Mouse (Mus musculus): ENCODE measurements at regions not wholly inside any gene's neighbourhood (a gene's known extent, or its start where the extent isn't known, plus 50 kb on each side); places are given as distances from the start of the nearest gene placed in this dataset.

GRCm38 (mm10) chr5:75828332-75828731 is 149.9 kb downstream of the Kdr start:
- DNase-seq (ENCODE audit: low read depth, low spot score), result no peak

- no peak for DNase-seq (ENCODE audit: low read depth, low spot score)
Observed at GRCm38 (mm10) chr5:75826283-75827098, 151.8 kb downstream of the Kdr start.

- no peak for DNase-seq (ENCODE audit: low read depth, low spot score)
Observed at GRCm38 (mm10) chr5:75825576-75825975, 152.7 kb downstream of the Kdr start.

- no peak for DNase-seq (ENCODE audit: low read depth, low spot score)
Observed at GRCm38 (mm10) chr5:75824660-75825059, 153.6 kb downstream of the Kdr start.

GRCm38 (mm10) chr5:75823646-75824045 is 154.6 kb downstream of the Kdr start:
- DNase-seq (ENCODE audit: low read depth, low spot score), result no peak

- DNase-seq (ENCODE audit: low read depth, low spot score), result no peak
Observed at GRCm38 (mm10) chr5:75817396-75817795, 160.9 kb downstream of the Kdr start.

GRCm38 (mm10) chr5:75814393-75814984 is 163.8 kb downstream of the Kdr start:
- DNase-seq (ENCODE audit: low read depth, low spot score), result no peak

- DNase-seq (ENCODE audit: low read depth, low spot score), result no peak
Observed at GRCm38 (mm10) chr5:75812686-75813085, 165.6 kb downstream of the Kdr start.

GRCm38 (mm10) chr5:75808551-75809332 is 169.5 kb downstream of the Kdr start:
- no peak for DNase-seq (ENCODE audit: low read depth, low spot score)

- no peak for DNase-seq (ENCODE audit: low read depth, low spot score)
Observed at GRCm38 (mm10) chr5:75805011-75805410, 173.2 kb downstream of the Kdr start.

- no peak for DNase-seq (ENCODE audit: low read depth, low spot score)
Observed at GRCm38 (mm10) chr5:75804340-75804739, 173.9 kb downstream of the Kdr start.

GRCm38 (mm10) chr5:75803012-75803411 is 175.2 kb downstream of the Kdr start:
- DNase-seq (ENCODE audit: low read depth, low spot score), result no peak

- DNase-seq (ENCODE audit: low read depth, low spot score), result no peak
Observed at GRCm38 (mm10) chr5:75800040-75800989, 177.9 kb downstream of the Kdr start.

GRCm38 (mm10) chr5:75799627-75800026 is 178.6 kb downstream of the Kdr start:
- DNase-seq (ENCODE audit: low read depth, low spot score), result no peak

GRCm38 (mm10) chr5:75793184-75793583 is 185.1 kb downstream of the Kdr start:
- DNase-seq (ENCODE audit: low read depth, low spot score), result no peak

GRCm38 (mm10) chr5:75791738-75792137 is 186.5 kb downstream of the Kdr start:
- no peak for DNase-seq (ENCODE audit: low read depth, low spot score)

- DNase-seq (ENCODE audit: low read depth, low spot score), result no peak
Observed at GRCm38 (mm10) chr5:75788087-75788486, 190.2 kb downstream of the Kdr start.

- no peak for DNase-seq (ENCODE audit: low read depth, low spot score)
Observed at GRCm38 (mm10) chr5:75786196-75786595, 192.1 kb downstream of the Kdr start.

- DNase-seq (ENCODE audit: low read depth, low spot score), result no peak
Observed at GRCm38 (mm10) chr5:75784998-75785593, 193.2 kb downstream of the Kdr start.

- no peak for DNase-seq (ENCODE audit: low read depth, low spot score)
Observed at GRCm38 (mm10) chr5:75770592-75770991, 195.9 kb downstream of the Kit start.

- DNase-seq (ENCODE audit: low read depth, low spot score), result no peak
Observed at GRCm38 (mm10) chr5:75767213-75767612, 192.5 kb downstream of the Kit start.

Measured in WW6 (cell line).